Mouse (Mus musculus) T-helper 2 cell (primary cell): ENCODE measurements around the gene Otop3.

Experiments
- in situ Hi-C: fragments of 300-600 bp; cut with MboI, MseI; formaldehyde crosslinking; loops from one replicate; pipeline ENCODE4 v1.15.1; 2025; ENCODE audit warnings: high pct_unique_total_duplicates

The Otop3 gene

GRCm38 (mm10) chr11:115334531-115334930, at the start of gene Otop3:
Gene Otop3 (plus strand): TSS chr11:115334731.
- in situ Hi-C loops = no loop called here

- in situ Hi-C loops = no loop called here
Measured at GRCm38 (mm10) chr11:115285282-115285681, 49.2 kb upstream of the Otop3 start.

- in situ Hi-C loops = no loop called here
Measured at GRCm38 (mm10) chr11:115286201-115286993, 48.1 kb upstream of the Otop3 start.

GRCm38 (mm10) chr11:115287386-115287785, 47.1 kb upstream of the Otop3 start:
- in situ Hi-C loops = no loop called here

- in situ Hi-C loops = no loop called here
Measured at GRCm38 (mm10) chr11:115288305-115288704, 46.2 kb upstream of the Otop3 start.

- in situ Hi-C loops = no loop called here
Measured at GRCm38 (mm10) chr11:115289885-115290284, 44.6 kb upstream of the Otop3 start.

DNA sequence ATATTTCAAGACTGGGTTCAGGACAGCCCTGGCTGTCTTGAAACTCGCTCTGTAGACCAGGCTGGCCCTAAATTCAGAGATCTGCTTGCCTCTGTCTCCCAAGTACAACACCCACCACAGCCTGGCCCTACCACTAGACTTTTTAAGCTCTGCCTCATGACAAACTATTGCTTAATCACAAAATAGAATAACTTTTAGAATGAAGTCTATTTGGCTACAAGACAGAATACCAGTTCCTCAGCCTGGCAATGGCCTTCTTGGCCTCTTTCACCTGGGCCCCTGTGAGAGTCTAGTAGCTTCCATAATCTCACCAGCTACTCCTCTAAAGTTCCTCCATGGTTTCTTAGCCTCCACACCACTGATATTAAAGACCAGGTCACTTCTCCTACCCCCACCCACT, 44.2 kb upstream of the Otop3 start:
- in situ Hi-C loops = no loop called here

DNA sequence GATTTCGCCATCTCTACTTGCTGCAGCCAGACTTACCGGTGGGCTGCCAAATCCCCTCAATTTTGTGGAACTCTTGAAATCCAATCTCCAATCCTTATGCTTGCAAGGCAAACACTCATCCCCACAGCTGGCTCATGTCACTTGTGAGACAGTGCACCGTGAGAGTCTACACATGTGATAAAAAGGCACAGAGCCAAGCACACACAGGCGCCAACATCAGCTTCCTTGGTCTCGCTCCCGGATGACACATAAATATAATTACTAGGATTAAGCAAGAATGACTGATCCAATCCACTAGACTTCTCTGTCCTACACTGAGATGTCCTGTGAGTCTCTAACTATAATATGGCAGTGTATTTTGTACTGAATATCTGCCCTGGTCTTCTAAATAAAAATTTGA, 43.6 kb upstream of the Otop3 start:
- in situ Hi-C loops = no loop called here

GRCm38 (mm10) chr11:115291503-115291902, 43.0 kb upstream of the Otop3 start:
- in situ Hi-C loops = no loop called here

DNA sequence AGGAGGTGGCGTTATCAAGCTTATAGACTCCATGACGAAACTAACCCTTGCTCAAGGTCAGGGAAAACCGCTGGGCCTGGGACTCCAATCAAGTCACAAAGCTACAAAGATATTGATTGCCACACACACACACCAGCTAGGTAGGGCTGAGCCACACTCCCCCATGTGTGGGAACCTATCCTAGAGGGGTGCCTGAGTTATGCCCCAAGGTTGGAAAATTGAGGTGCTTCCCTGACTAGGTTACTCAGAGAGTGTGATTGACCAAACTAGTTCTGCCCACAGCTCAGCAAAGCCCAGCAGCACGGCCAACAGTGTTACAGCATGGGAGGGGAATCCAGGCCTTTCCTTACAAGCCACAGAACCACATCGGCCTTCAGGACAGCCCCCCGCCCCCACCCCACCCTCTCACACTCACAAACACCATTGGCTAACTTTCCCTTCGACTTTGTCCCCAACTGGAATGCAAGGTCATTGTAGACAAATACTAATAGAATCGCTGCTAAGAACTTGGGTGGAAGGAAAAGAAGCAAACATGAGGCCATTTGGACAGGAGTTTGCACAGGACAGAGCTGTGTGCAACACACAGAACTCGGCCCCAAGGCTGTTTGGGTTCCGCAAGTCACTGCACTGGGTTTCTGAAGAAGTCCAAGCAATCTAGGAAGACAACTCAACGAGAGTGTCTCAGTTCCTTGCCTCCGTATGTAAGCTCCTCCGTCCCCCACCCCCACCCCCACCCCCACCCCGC, 41.7 kb upstream of the Otop3 start:
- in situ Hi-C loops = no loop called here

DNA sequence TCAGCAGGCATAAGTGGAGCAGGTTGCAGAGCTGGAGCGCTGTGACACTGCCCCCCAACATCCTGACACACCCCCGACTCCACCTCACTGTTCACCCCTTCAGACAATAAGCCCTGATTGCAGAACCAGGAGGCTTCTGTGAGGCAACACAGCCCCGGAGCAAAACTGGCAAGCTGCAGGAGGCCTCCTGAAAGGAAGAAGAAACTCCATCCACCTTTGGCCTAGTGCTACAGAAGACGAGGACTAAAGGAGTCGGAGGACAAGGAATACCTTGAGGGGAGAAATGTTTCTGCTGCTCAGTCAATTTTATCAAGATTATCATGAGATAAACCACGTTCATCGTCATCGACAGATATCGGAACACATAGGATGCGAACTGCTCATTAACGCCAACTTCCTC, 38.6 kb upstream of the Otop3 start:
- in situ Hi-C loops = no loop called here

- in situ Hi-C loops = no loop called here
Measured at GRCm38 (mm10) chr11:115296471-115297210, 37.9 kb upstream of the Otop3 start.

DNA sequence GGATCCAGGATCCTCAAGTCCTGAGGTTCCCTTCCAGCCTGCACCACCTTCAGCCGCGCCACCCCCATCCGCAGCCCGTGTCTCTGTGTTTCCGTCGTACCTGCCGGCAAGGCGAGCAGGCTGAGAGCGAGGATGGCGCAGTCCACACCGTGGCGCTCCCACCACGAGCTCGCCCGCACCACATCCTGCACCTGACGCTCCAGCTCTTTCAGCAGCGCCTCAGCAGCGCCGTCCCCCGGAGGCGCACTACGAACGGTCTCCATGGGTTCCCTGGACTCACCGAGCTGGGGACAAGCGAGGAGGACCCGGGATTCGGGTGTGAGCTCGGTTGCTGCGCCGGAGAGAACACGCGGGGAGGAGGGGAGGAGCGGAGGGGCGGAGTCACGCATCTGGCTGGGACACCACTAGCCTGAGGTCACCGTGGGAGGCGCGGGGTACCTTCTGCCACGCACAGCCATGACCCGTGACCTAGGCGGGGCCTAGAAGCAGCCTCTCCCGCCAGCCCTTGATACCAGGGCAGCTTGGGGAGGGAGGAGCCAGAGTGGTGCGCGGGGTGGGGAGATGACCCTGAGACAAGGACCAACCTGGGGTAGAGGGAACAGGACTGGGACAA, 37.2 kb upstream of the Otop3 start, which contains the start of gene Fads6:
Gene Fads6 (minus strand): TSS at position 450 of the 613 bp plus-strand sequence.
- in situ Hi-C loops = no loop called here

DNA sequence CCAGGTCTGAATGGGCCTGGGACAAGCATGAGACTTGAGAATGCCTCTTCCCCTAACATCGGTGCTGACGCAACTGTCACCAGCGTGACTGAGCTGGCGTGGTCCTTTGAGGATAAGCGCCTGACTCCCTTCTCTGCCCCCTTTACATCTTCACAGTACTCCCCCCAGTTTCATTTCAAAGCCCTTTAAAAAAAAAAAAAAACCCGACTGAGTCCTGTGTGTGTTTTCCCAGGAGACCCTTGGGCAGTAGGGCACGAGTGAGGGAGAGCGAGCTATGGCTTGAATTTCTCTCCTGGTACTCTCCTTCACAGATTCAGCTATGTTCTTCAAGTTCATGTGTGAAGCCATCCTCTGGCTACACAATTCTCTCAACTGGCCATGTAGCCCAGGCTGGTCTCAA, 36.4 kb upstream of the Otop3 start:
- in situ Hi-C loops = no loop called here

- in situ Hi-C loops = no loop called here
Measured at GRCm38 (mm10) chr11:115300745-115301144, 33.8 kb upstream of the Otop3 start.

DNA sequence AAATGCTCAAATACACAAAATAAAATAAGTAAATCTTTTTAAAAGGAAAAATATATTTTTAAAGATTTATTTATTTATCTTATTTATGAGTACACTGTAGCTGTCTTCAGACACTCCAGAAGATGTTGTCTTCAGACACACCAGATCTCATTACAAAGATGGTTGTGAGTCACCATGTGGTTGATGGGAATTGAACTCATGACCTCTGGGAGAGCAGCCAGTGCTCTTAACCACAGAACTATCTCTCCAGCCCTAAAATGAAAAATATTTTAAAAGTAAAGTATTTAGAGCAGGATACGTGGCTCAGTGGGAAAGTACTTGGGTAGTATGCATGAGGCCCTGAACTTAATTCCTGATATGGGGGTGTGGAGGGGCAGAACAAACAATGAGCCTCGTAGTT, 33.2 kb upstream of the Otop3 start:
- in situ Hi-C loops = no loop called here

DNA sequence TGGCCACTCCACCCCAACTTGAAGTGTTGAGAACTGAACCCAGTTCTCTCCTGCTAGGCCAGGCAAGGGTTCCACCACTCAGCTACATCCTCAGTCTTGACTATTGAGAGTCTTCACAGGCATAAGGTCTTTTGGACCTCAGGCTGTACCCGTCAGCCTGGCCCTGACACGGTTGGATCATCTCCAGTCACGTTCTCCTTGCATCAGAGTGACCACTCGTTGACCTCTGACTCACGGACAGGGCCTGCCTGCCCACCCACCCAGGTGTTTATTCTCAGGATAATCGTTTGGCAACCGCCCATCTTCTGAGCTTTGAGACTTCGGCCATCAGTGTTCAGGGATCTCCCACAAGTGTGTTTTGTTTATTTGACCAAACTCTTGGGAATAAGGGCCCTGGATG, 31.4 kb upstream of the Otop3 start:
- in situ Hi-C loops = no loop called here

DNA sequence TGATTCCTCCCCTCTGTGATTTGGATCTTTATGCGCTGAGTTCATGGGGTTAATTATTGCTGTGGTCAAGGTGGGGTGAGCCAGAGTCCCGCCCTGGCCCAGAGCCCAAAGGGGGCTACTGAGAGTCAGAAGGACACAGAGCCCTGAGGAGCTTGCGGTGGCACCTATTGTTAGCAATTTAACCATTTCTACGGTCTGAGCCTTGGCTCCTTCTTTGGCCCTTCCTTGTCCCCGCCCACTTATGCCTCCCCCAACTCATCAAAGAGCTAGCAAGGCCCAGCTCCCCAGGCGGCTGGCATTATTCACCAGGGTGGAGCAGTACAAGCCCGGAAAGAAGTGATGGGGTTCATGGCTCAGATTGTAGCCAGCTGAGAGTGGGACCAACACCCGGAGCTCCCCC, 27.7 kb upstream of the Otop3 start, which contains the start of gene Otop2:
Gene Otop2 (plus strand): TSS at position 301 of the 400 bp plus-strand sequence.
- in situ Hi-C loops = no loop called here

DNA sequence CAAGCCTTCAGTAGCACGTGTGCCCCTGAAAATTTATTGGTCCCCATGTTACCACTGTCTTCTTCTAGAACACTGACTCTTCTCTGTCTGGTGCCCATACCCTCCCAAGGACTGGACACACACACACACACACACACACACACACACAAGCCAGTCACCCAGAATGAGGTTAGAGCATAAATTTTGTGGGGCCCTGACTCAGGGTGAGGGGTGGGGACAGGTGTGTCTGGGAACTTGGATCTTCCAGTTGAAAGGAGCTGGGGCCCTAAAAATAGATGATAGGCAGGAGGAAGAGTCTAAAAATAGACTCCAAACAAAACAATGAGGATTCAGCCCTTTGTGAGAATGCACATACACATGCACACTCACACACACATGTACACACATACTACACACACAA, 25.8 kb upstream of the Otop3 start:
- in situ Hi-C loops = no loop called here

- in situ Hi-C loops = no loop called here
Measured at GRCm38 (mm10) chr11:115314249-115314648, 20.3 kb upstream of the Otop3 start.

DNA sequence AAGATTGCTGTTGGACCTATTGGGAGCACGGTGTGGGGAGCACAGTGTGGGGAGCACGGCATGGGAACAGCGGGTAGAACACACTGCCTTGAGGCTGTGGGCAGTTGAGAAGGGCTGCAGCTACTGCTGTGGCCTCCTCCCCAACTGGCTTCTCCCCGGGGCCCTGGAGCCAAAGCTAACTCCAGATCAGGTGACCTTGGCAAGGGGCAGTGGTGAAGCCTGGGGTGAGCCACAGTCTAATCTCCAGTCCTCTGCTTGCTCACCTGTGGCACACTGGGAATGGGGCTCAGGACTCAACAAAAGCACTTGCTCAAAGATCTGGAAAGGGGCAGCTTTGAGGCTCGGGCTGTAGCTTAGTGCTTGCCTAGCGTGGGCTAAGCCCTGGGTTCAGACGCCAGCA, 17.3 kb upstream of the Otop3 start:
- in situ Hi-C loops = no loop called here
